Mouse (Mus musculus): ENCODE measurements around the gene Anapc1.

DNA sequence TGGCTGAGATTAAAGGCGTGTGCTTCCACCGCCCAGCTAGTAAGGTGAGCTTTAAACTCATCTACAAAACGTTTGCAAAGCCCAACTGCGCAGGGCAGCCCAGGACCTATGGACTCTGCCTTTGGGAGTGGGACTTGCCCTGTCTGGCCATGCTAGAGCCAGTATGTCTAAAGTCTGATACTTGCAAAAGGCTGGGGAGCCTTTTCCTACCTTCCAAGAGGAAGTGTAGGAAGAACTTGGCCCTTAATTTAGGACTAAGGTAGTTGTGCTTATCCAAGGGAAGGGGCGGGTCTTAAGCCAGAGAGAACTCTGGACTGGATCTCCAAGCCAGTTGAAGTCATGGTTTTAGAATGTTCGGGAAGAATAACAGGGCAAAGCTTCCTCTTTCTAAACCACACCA lies 23.4 kb upstream of the Anapc1 start:
- TF ChIP-seq CTCF (IDR thresholded peaks at IDR 0.05; ENCODE audit: insufficient read depth, low read length) (no peak), POLR2A (IDR thresholded peaks at IDR 0.05; ENCODE audit: borderline replicate concordance, extremely low read depth, low read depth, low read length) (no peak)

All from lung, adult 2 months (tissue).